Mouse (Mus musculus) R1 (cell line): ENCODE measurements around the gene Pnma5.

Experiments
- DNase-seq: peaks from one replicate; pipeline ENCODE4 v3.0.0-alpha.2; 2018; ENCODE audit warnings: low read depth, low spot score

The Pnma5 gene

DNA sequence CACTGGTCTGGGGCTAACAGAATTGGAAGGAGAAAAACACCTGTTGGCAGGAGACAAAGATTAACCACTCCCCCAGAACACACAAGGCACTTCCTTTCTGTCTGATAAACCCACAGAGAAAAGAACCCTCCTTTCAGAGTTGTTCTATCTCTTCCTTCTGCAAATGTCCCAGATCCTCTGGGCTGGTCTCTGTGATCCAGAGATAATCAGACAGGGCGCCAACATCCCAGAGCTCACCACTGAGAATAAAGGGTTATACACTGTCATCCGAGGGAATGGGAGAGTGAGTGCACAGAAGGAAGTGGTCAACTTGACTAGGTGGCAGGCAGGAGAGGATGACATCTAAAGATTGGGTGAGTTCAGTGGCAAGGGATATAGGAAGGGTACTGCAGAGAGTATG, 51.3 kb downstream of the Pnma5 start:
- no peak for DNase-seq
